21 mouse cellular contexts compared by ENCODE assay signal in the genomic region with DNA sequence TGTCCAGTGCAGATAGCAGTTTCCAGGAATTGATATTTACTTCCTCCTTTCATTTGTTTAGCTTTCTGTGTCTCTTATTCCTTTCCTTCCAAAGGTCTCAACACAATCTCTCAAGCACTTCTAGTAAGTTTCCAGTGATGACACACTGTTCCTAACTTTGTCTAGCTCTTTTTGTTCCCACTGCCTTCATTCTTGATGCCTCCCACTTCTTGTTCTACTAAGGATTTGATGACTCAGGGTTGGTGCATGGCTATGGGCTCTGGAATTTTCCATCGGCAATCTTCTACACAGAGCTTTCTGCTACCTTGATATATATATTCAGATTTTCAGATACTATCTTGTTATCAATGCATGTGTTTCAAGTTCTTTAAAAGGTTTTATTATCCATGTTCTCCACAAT.
DNase-seq lines count a peak whose midpoint lies in the region; ATAC-seq lines count a peak whose summit lies in the region.
"Had no signal": no experiment of that assay in that cellular context is flagged by ENCODE, and none has a peak within 500 bp of the region (broad histone marks: within the 10 kb centered on the region; RNA-seq: fewer than 3 reads in every experiment).

No protein-coding gene starts in this region.

- no peaks in the 10 kb centered on the region for H3K4me1 ChIP-seq in hindbrain, embryonic 13.5 days (replicated peaks)
- H3K4me1 ChIP-seq: embryonic facial prominence, embryonic 12.5 days; embryonic facial prominence, embryonic 15.5 days; hindbrain, embryonic 12.5 days had no signal

- no peaks in the 10 kb centered on the region for H3K36me3 ChIP-seq in hindbrain, embryonic 13.5 days
- H3K36me3 ChIP-seq: embryonic facial prominence, embryonic 12.5 days; embryonic facial prominence, embryonic 15.5 days; hindbrain, embryonic 12.5 days had no signal

- H3K9me3 ChIP-seq in hindbrain, embryonic 13.5 days, result no peaks in the 10 kb centered on the region
- H3K9me3 ChIP-seq: embryonic facial prominence, embryonic 12.5 days; embryonic facial prominence, embryonic 15.5 days; hindbrain, embryonic 12.5 days had no signal

- H3K4me2 ChIP-seq in hindbrain, embryonic 13.5 days, result no peak overlapping the region
- H3K4me2 ChIP-seq: embryonic facial prominence, embryonic 12.5 days; embryonic facial prominence, embryonic 15.5 days; heart, embryonic 11.5 days; hindbrain, embryonic 12.5 days had no signal

- intact Hi-C loops in left cerebral cortex, postnatal 10 days (cut with DNase I), result no loop called here

- no peak overlapping the region for H3K27ac ChIP-seq in hindbrain, embryonic 13.5 days
- H3K27ac ChIP-seq: embryonic facial prominence, embryonic 12.5 days; embryonic facial prominence, embryonic 15.5 days; hindbrain, embryonic 12.5 days had no signal

- H3K9ac ChIP-seq in hindbrain, embryonic 13.5 days, result no peak overlapping the region
- H3K9ac ChIP-seq: embryonic facial prominence, embryonic 12.5 days; embryonic facial prominence, embryonic 15.5 days; hindbrain, embryonic 12.5 days had no signal

- 97% methylated on average over 1 of the region's 1 CpGs for WGBS in hindbrain, embryonic 13.5 days

- H3K27me3 ChIP-seq in hindbrain, embryonic 13.5 days, result no peaks in the 10 kb centered on the region
- H3K27me3 ChIP-seq: embryonic facial prominence, embryonic 12.5 days; embryonic facial prominence, embryonic 15.5 days; hindbrain, embryonic 12.5 days had no signal

- DNase-seq in frontal cortex, postnatal 10 days (ENCODE audit: low spot score in 2 of 2), result no peak
- peak; percentile 43 to 47 for DNase-seq in left cerebral cortex, adult 18-20 months (ENCODE audit: low spot score in 2 of 2)
- DNase-seq in left cerebral cortex, postnatal 10 days (ENCODE audit: extremely low spot score in 1 of 2, low spot score in 2 of 2), result no peak
- peak; percentile 34 to 73 for DNase-seq in left cerebral cortex, adult 9 months (ENCODE audit: low spot score in 2 of 2)
- DNase-seq in telencephalon, adult 2 months (ENCODE audit: low read depth, low spot score), result peak; percentile 86
- DNase-seq in cerebellum, postnatal 10 days, result no peak
- DNase-seq: adrenal gland, adult 8-10 months; adrenal gland, postnatal 25 days; cerebellum, adult 18-20 months; cerebellum, adult 9-10 months; cerebellum, postnatal 25 days; gastrocnemius, postnatal 10 days had no signal

- ATAC-seq in frontal cortex, adult (ENCODE audit: low TSS enrichment), result peak; percentile 98
- ATAC-seq in hindbrain, embryonic 13.5 days (ENCODE audit: low FRiP score), result no peak
- ATAC-seq: activated CD4-positive, CD25-positive, alpha-beta regulatory T cell, adult 4 months; forebrain, embryonic 14.5 days; hindbrain, embryonic 16.5 days had no signal

- no peak overlapping the region for H3K4me3 ChIP-seq in hindbrain, embryonic 13.5 days
- H3K4me3 ChIP-seq: embryonic facial prominence, embryonic 12.5 days; embryonic facial prominence, embryonic 15.5 days; hindbrain, embryonic 12.5 days had no signal

Comparison
In these comparisons a context has a peak if more than half of its experiments do, and no peak if none do; other contexts are left out.
1. DNase-seq: peak in left cerebral cortex, adult 18-20 months (2 of 2), left cerebral cortex, adult 9 months (2 of 2) and telencephalon, adult 2 months (single experiment); none in frontal cortex, postnatal 10 days (0 of 2), left cerebral cortex, postnatal 10 days (0 of 2) and cerebellum, postnatal 10 days (0 of 2).